Mouse (Mus musculus) forebrain, embryonic 11.5 days (tissue): ENCODE data around the gene Mocs2. TPM values are rescaled to one million over a fixed set of nuclear protein-coding genes. Genes with fewer than 3 reads are reported as not detected.

ENCODE experiments used
- ATAC-seq: fragments of 200-750 bp; cut with Nextera tagmentation; replicated peaks from 2 replicates; pipeline ENCODE4 v1.8.0; 2017; ENCODE audit warnings: moderate TSS enrichment; ENCODE audit not compliant: low FRiP score
- DNase-seq: peaks from one replicate; pipeline ENCODE4 v3.0.0-alpha.2; 2017; ENCODE audit warnings: low spot score
- H3K27ac ChIP-seq: fragments of 300-500 bp; sonication (generic); 2 replicates; pipeline ENCODE4 v1.5.1; 2014; ENCODE audit warnings: low read depth, low read length
- H3K27me3 ChIP-seq: fragments of 300-500 bp; sonication (generic); 2 replicates; pipeline ENCODE4 v1.6.1; 2014; ENCODE audit warnings: mild to moderate bottlenecking, low read length, mixed read lengths; ENCODE audit not compliant: control insufficient read depth, insufficient read depth
- H3K36me3 ChIP-seq: fragments of 300-500 bp; sonication (generic); 2 replicates; pipeline ENCODE4 v1.6.1; 2014; ENCODE audit warnings: mild to moderate bottlenecking, low read length, moderate library complexity, mixed read lengths; ENCODE audit not compliant: control insufficient read depth, insufficient read depth
- H3K4me1 ChIP-seq: fragments of 300-500 bp; sonication (generic); replicated peaks from 2 replicates; pipeline ENCODE4 v1.6.1; 2014; ENCODE audit warnings: low read length, mixed read lengths; ENCODE audit not compliant: control insufficient read depth, insufficient read depth
- H3K4me2 ChIP-seq: fragments of 300-500 bp; sonication (generic); 2 replicates; pipeline ENCODE4 v1.6.1; 2014; ENCODE audit warnings: low read depth, mild to moderate bottlenecking, low read length, moderate library complexity, mixed read lengths; ENCODE audit not compliant: severe bottlenecking
- H3K4me3 ChIP-seq: fragments of 300-500 bp; sonication (generic); 2 replicates; pipeline ENCODE4 v1.5.1; 2014; ENCODE audit warnings: low read depth, low read length
- H3K9ac ChIP-seq: fragments of 300-500 bp; sonication (generic); 2 replicates; pipeline ENCODE4 v1.6.1; 2014; ENCODE audit warnings: low read length
- H3K9me3 ChIP-seq: fragments of 300-500 bp; sonication (generic); 2 replicates; pipeline ENCODE4 v1.6.1; 2016; ENCODE audit warnings: low read length, mixed read lengths; ENCODE audit not compliant: control insufficient read depth
- WGBS: fragments of 180-500 bp; shearing (Covaris S2); extraction: QIAGEN DNeasy Blood & Tissue Kit; methylation state at CpG from one replicate; pipeline ENCODE4 v1.1.7; 2014; 5-methylcytosine and 5-hydroxymethylcytosine counted together
- polyA plus RNA-seq: library from polyadenylated mRNA; unstranded; fragments of >200 nt; fragmentation: Nextera tagmentation; extraction: Ambion mirVana; gene quantifications from 2 replicates; pipeline ENCODE4 v1.2.1, GENCODE M21; 2014

The Mocs2 gene
- polyA plus RNA-seq, 1 experiment from 2014 or later, result 74.6 TPM

- H3K27me3 ChIP-seq, result no peaks in the 10 kb centered on the region
- ATAC-seq, result no peak
- no peak overlapping the region for H3K4me3 ChIP-seq
- H3K27ac ChIP-seq, result no peak overlapping the region
- no peaks in the 10 kb centered on the region for H3K4me1 ChIP-seq
- H3K9me3 ChIP-seq, result no peaks in the 10 kb centered on the region
- H3K4me2 ChIP-seq, result no peak overlapping the region
- H3K36me3 ChIP-seq, result no peaks in the 10 kb centered on the region; the same call in 1 of the 2 replicates
- WGBS, result 92% methylated on average over 6 of the region's 6 CpGs
- no peak for DNase-seq
- H3K9ac ChIP-seq, result no peak overlapping the region
These were observed 7.4 kb downstream of the Mocs2 start for GRCm38 (mm10) chr13:114825377-114825855.

DNA sequence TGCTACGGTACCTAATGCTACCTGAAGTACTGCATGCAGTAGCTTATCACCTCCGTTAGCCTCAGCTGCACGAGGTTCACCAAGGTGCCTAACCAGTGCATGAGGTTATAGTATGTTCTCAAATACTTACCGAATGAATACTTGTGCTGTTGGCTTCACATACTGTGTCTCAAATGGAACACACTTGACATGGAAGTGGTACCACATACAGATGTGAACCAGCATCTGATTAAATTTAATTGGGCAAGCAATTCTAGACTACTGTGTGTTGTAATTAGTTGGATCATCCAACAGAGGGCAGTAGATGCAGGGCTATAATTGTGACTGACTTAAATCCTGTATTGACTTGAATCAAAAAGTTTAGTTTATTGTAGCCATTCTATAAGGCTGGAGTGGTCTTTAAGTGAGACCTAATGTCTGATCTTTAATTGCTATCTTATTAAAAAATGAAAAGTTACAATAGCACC is 13.4 kb downstream of the Mocs2 start:
- ATAC-seq, result peak; percentile 66
- no peak overlapping the region for H3K4me3 ChIP-seq
- WGBS, result 81% methylated on average over 4 of the region's 4 CpGs

GRCm38 (mm10) chr13:114832761-114833160 is 14.7 kb downstream of the Mocs2 start:
- Histone ChIP-seq H3K4me3 (no peak overlapping the region), H3K4me2 (no peak overlapping the region), H3K27ac (no peak overlapping the region), H3K27me3 (no peaks in the 10 kb centered on the region), H3K36me3 (no peaks in the 10 kb centered on the region), H3K9ac (no peak overlapping the region), H3K4me1 (no peaks in the 10 kb centered on the region), H3K9me3 (no peaks in the 10 kb centered on the region)
- ATAC-seq (no peak), DNase-seq (no peak)
- WGBS, result 72% methylated on average over 5 of the region's 5 CpGs

More for the DNA sequence above, 13.4 kb downstream of the Mocs2 start:
- Histone ChIP-seq H3K9me3 (no peaks in the 10 kb centered on the region), H3K27me3 (no peaks in the 10 kb centered on the region), H3K4me2 (no peak overlapping the region), H3K36me3 (no peaks in the 10 kb centered on the region), H3K4me1 (no peaks in the 10 kb centered on the region), H3K9ac (no peak overlapping the region), H3K27ac (no peak overlapping the region)
- DNase-seq, result no peak

GRCm38 (mm10) chr13:114833351-114833750 is 15.3 kb downstream of the Mocs2 start:
- H3K9me3 ChIP-seq, result no peaks in the 10 kb centered on the region
- no peak overlapping the region for H3K27ac ChIP-seq
- H3K36me3 ChIP-seq, result no peaks in the 10 kb centered on the region
- no peaks in the 10 kb centered on the region for H3K4me1 ChIP-seq
- no peak overlapping the region for H3K4me2 ChIP-seq
- H3K4me3 ChIP-seq, result no peak overlapping the region
- DNase-seq, result no peak
- no peak overlapping the region for H3K9ac ChIP-seq
- ATAC-seq, result no peak
- H3K27me3 ChIP-seq, result no peaks in the 10 kb centered on the region
- 91% methylated on average over 4 of the region's 4 CpGs for WGBS

- Histone ChIP-seq H3K4me1 (no peaks in the 10 kb centered on the region), H3K27me3 (no peaks in the 10 kb centered on the region), H3K9me3 (no peaks in the 10 kb centered on the region), H3K4me3 (no peak overlapping the region), H3K27ac (no peak overlapping the region), H3K9ac (no peak overlapping the region), H3K36me3 (no peaks in the 10 kb centered on the region), H3K4me2 (no peak overlapping the region)
- DNase-seq (no peak), ATAC-seq (no peak)
- 77% methylated on average over 2 of the region's 2 CpGs for WGBS
These were observed 16.5 kb downstream of the Mocs2 start for GRCm38 (mm10) chr13:114834580-114834979.

DNA sequence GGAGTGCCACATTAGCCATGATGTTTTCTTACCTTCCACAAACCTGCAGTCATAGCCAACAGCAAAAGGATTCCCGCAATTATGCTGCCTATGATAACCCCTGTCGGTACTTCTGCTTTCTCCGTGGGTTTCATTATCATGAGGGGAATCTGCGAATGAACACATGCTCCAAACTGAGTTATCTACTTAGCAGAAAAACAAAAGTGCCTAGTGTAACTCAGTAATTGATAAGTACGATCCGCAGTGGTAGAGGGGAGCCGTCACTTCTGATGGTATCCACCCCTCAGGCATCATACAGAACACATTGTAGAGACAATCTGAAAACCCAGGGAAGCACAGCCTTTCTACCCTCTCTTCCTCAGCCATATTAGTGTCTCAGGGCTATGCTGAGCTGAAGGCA is 19.0 kb downstream of the Mocs2 start:
- WGBS, result 88% methylated on average over 7 of the region's 7 CpGs
- H3K36me3 ChIP-seq, result no peaks in the 10 kb centered on the region
- DNase-seq (no peak), ATAC-seq (no peak)
- H3K27me3 ChIP-seq, result no peaks in the 10 kb centered on the region
- H3K4me1 ChIP-seq, result 0 out of 2 replicates have a peak, but pooled peaks cover 2% of the 10 kb centered on the region
- H3K27ac ChIP-seq, result no peak overlapping the region
- H3K9ac ChIP-seq, result no peak overlapping the region
- H3K9me3 ChIP-seq, result no peaks in the 10 kb centered on the region
- no peak overlapping the region for H3K4me3 ChIP-seq
- H3K4me2 ChIP-seq, result no peak overlapping the region

GRCm38 (mm10) chr13:114838535-114838990 is 20.5 kb downstream of the Mocs2 start:
- 56% methylated on average over 5 of the region's 5 CpGs for WGBS
- Histone ChIP-seq H3K4me2 (no peak overlapping the region), H3K27ac (no peak overlapping the region), H3K9me3 (no peaks in the 10 kb centered on the region), H3K9ac (no peak overlapping the region), H3K4me3 (no peak overlapping the region), H3K4me1 (0 out of 2 replicates have a peak, but pooled peaks cover 2% of the 10 kb centered on the region), H3K36me3 (no peaks in the 10 kb centered on the region), H3K27me3 (no peaks in the 10 kb centered on the region)
- DNase-seq (no peak), ATAC-seq (peak; percentile 47; the same call in 1 of the 2 replicates)

DNA sequence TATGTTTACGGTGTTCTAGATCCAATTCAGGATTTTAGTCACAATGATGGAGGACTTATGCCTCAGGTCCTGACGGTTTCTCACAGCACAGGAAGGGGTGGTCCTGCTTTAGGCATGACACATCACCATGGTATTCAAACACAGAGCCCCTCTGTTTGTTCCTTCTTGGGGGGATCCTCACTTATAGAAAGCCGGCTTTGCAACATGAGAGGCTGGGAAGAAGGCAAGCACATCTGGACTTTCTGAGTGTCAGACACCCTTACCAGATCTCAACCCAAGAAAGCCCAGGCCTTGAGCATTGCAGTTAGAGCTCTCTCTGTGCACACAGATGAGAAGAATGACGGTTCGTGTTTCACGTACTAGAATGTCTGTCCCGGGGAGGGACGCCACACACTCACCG is 21.1 kb downstream of the Mocs2 start:
- Histone ChIP-seq H3K4me3 (no peak overlapping the region), H3K27me3 (no peaks in the 10 kb centered on the region), H3K4me1 (0 out of 2 replicates have a peak, but pooled peaks cover 2% of the 10 kb centered on the region), H3K36me3 (no peaks in the 10 kb centered on the region), H3K9me3 (no peaks in the 10 kb centered on the region), H3K4me2 (no peak overlapping the region), H3K27ac (no peak overlapping the region), H3K9ac (no peak overlapping the region)
- DNase-seq (no peak), ATAC-seq (peak; percentile 13; the same call in 1 of the 2 replicates)
- 82% methylated on average over 9 of the region's 9 CpGs for WGBS

GRCm38 (mm10) chr13:114840545-114840944 is 22.5 kb downstream of the Mocs2 start:
- Histone ChIP-seq H3K27me3 (no peaks in the 10 kb centered on the region), H3K4me1 (0 out of 2 replicates have a peak, but pooled peaks cover 2% of the 10 kb centered on the region), H3K36me3 (no peaks in the 10 kb centered on the region), H3K9me3 (no peaks in the 10 kb centered on the region), H3K27ac (no peak overlapping the region), H3K4me2 (no peak overlapping the region), H3K9ac (no peak overlapping the region), H3K4me3 (no peak overlapping the region)
- WGBS, result 89% methylated on average over 4 of the region's 4 CpGs
- DNase-seq (no peak), ATAC-seq (no peak)
